Mouse (Mus musculus) thymus, postnatal 25 days (tissue): Measurements from ENCODE around the gene H2-Eb1.

Experiments used
- DNase-seq: peaks from one replicate; pipeline ENCODE4 v3.0.0; 2022

H2-Eb1 gene

GRCm38 (mm10) chr17:34317275-34317674 lies 11.6 kb downstream of the H2-Eb1 start:
- no peak for DNase-seq

- no peak for DNase-seq
Observed at GRCm38 (mm10) chr17:34325436-34325835, 19.8 kb downstream of the H2-Eb1 start, which contains the start of gene H2-Eb2. TSS of gene H2-Eb2 (plus strand) at chr17:34325665.

GRCm38 (mm10) chr17:34326373-34326772 lies 20.7 kb downstream of the H2-Eb1 start:
- no peak for DNase-seq

GRCm38 (mm10) chr17:34329807-34330206 lies 24.1 kb downstream of the H2-Eb1 start:
- DNase-seq, result no peak

- no peak for DNase-seq
Observed at GRCm38 (mm10) chr17:34331200-34331599, 25.5 kb downstream of the H2-Eb1 start.

- no peak for DNase-seq
Observed at GRCm38 (mm10) chr17:34340619-34341402, 35.1 kb downstream of the H2-Eb1 start.

GRCm38 (mm10) chr17:34344882-34345281 lies 39.2 kb downstream of the H2-Eb1 start:
- no peak for DNase-seq

GRCm38 (mm10) chr17:34345486-34345885 lies 39.8 kb downstream of the H2-Eb1 start:
- no peak for DNase-seq

- no peak for DNase-seq
Observed at GRCm38 (mm10) chr17:34346041-34346440, 40.4 kb downstream of the H2-Eb1 start.

GRCm38 (mm10) chr17:34347606-34348308 lies 42.1 kb downstream of the H2-Eb1 start:
- peak; percentile 65 for DNase-seq

GRCm38 (mm10) chr17:34349429-34349828 lies 43.8 kb downstream of the H2-Eb1 start:
- DNase-seq, result peak; percentile 85

GRCm38 (mm10) chr17:34354539-34354938 lies 48.9 kb downstream of the H2-Eb1 start, which contains the start of gene Btnl2:
TSS of gene Btnl2 (plus strand) at chr17:34354822.
- no peak for DNase-seq

- peak; percentile 11 for DNase-seq
Observed at GRCm38 (mm10) chr17:34354940-34355339, 49.3 kb downstream of the H2-Eb1 start.

- DNase-seq, result no peak
Observed at GRCm38 (mm10) chr17:34362954-34363546, 57.4 kb downstream of the H2-Eb1 start.

- no peak for DNase-seq
Observed at GRCm38 (mm10) chr17:34363676-34364310, 58.1 kb downstream of the H2-Eb1 start.

- DNase-seq, result no peak
Observed at GRCm38 (mm10) chr17:34365031-34365430, 59.4 kb downstream of the H2-Eb1 start.
